Mouse (Mus musculus) spleen, postnatal 4 days (tissue): Measurements from ENCODE around the gene Rpl29.
A peak's percentile ranks its signal among the peaks of the same experiment; 100 is the strongest.

Experiments
- DNase-seq, 2 experiments: peaks; one replicate each; pipeline ENCODE4 v3.0.0; 2022; ENCODE audit warnings: low spot score in 2 of 2

Rpl29 gene

DNA sequence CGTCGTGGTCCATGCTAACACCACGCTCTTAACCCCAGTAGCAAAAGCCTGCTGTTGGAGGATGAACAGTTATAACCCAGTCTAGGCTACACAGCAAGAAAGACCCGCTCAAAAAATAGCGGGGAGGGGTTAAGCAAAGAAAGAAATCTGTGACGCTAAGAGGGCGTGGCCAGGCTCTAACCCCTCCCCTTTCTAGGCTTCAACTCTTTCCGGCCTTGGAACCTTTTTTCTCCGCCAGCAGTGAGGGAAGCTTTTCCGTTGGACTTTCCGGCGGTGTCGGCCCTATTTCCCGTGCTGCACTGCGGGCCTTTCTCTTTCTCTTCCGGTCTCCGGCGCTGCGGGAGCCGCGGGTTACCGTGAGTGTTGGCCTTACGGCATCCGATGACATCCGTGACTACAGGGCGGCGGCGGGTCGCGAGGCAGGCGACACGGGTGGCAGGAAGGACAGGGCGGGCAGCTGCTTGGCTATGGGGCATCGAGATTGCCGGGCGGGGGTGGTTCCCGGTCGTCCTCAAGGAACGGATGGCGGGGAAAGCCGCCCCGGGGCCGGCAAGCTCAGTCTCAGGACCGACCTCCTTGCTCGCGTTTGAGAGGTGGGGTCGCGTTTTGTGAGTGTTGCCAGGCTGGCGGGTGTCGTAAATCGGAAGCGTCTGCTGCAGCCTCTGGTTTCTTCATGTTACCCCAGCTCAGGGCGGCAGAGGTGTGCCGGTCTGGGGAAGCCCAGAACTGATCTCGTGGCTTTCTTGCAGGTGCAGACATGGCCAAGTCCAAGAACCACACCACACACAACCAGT is at the start of gene Rpl29:
Rpl29 (plus strand) TSS at position 234 of the 794 bp plus-strand sequence.
- peak; percentile 92 to 95 for DNase-seq

DNA sequence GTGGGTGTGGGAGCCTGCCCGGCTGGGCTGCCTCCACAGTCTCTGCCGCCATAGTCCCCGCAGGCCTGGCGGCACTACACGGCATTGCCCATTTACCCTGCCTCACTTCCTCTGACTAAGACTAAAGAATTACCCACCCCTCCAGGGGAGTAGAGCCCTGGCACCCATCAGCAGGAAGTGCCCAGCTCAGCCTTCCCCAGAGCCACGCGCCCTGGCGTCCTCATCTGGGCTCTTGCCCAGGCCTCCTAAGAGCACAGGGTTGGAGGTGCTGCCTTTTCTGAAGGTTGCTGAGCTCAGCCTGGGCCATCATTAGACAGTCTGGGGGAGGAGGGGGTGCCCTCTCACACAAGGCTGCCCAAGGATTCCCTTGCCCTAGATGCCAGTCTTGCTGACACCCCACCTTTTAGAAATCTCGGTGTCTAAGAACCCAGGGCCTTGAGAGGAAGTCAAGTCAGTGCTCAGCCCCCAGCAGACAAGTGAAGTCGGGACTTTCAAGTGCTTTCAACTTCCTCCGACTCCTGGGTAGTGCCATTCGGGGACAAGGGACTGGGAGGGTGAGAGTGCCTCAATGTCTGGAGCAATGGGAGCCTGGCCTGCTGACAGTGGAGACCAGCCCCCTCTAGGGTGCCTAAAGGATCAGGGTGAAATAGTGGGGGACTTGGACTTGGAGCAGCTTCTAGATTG is 42.9 kb upstream of the Rpl29 start:
- no peak for DNase-seq

- no peak for DNase-seq
Observed at GRCm38 (mm10) chr9:106392828-106393527, 36.3 kb upstream of the Rpl29 start.

DNA sequence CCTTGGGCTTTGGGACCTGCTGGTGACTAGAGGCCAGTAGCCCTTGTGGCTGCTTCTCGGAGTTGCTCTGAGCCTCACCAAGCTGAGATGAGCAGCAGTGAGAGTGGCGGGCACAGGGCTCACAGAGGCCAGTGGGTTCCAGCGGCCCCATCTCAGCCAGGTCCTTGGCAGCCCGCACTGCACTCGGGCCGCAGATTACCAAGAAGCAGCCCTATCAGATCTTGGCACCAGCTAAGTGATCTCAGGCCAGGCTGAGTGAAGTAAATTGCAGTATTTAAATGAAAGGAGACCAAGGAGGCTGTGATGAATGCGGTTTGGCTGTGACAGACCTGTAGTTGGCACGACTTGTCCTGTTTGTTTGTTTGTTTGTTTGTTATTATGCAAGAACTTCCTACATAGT is 35.7 kb upstream of the Rpl29 start:
- no peak for DNase-seq

DNA sequence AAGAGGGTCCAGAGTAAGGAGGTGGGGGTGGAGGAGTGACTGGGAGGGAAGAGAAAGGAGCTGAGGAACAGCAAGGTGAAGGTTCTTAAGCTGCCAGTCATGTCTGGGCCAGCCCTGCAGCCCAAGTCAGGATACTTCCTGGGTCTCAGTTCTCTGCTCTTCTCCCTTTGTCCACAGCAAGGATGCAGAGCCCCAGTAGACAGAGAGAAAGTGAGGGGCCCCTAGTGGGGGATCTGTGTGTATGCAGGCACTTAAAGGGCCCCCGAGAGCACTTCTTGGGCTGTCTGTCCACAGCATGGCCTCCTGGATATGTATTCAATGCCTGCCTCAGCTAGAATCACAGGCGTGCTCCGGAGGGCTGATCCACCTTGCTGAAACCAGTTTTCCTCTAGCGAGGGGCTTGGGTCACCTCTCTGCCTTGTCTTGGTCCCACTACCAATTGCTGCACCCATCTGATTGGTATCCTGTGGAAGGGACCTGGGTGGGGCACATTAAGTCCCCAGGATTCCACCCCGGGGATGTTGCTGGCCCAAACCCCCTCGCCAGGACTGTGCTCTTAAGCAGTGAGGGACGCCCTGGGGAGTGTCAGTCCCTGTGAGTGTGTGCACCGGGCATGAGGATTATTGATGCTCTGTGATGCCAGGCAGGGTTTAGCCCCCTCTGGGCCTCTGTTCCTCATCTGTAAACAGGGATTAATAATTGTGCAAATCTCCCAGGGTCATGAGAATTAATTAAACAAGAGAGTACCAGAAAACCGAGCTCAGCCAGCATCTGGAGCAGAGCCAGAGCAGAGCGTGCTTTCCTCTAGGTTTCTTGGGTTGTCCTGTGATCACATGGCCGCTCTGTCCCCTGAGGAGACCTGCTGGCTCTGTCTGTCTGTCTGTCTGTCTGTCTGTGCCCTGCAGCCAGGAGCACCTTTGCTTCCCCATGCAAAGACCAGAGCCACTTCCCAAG is 34.3 kb upstream of the Rpl29 start:
- no peak for DNase-seq

GRCm38 (mm10) chr9:106397733-106398132 is 31.5 kb upstream of the Rpl29 start:
- DNase-seq, result no peak

- DNase-seq, result peak in 1 of 2 experiments; percentile 55
Observed at GRCm38 (mm10) chr9:106398667-106399311, 30.5 kb upstream of the Rpl29 start.

DNA sequence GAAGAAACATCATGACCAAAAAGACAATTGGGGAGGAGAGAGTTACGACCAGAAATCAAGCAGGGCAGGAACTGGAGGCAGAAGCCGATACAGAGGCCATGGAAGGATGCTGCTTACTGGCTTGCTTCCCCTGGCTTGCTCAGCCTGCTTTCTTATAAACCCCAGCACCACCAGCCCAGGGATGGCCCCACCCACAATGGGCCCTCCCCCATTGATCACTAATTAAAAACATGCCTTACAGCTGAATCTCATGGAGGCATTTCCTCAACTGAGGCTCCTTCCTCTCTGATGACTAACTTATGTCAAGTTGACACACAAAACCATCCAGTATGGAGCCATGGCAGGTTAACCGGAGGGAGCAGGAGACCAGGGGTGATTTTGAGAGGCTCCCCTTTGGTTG is 29.4 kb upstream of the Rpl29 start:
- DNase-seq, result no peak

DNA sequence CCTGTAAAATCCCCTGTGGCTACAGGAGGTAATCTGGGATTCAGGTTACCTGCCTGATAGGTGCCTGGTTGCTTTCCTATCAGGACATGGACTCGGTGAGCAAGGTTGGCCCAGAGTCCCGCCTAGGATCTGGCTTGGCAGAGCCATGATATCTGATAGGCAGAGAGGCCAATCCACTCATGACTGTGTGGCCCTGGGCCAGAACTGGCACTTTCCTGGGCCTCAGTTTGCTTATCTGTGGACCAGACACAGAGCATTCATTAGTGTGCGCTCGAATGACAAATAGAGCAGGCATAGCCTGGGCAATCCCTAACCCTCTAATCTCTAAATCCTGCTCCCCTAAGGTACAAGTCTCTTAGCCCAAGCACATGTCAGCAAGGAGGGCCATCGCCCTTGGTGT is 27.1 kb upstream of the Rpl29 start:
- DNase-seq, result peak in 1 of 2 experiments; percentile 59

GRCm38 (mm10) chr9:106402607-106403375 is 26.5 kb upstream of the Rpl29 start:
- no peak for DNase-seq

GRCm38 (mm10) chr9:106405275-106405674 is 24.0 kb upstream of the Rpl29 start:
- no peak for DNase-seq

- no peak for DNase-seq
Observed at GRCm38 (mm10) chr9:106406443-106407078, 22.7 kb upstream of the Rpl29 start.

DNA sequence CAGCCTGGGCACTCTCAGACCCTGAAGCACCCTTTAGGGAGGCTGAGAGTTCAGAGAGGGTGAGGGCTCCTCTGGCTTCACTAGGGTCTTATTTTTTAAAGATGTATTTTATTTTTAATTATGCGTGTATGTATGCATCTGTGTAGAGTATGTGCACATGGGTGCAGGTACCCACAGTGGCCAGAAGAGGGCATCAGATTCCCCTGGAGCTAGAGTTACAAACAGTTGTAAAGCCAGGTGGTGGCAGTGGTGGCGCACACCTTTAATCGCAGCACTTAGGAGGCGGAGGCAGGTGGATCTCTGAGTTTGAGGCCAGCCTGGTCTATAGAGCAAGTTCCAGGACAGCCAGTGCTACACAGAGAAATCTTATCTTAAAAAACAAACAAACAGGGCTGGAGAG is 20.2 kb upstream of the Rpl29 start:
- no peak for DNase-seq

DNA sequence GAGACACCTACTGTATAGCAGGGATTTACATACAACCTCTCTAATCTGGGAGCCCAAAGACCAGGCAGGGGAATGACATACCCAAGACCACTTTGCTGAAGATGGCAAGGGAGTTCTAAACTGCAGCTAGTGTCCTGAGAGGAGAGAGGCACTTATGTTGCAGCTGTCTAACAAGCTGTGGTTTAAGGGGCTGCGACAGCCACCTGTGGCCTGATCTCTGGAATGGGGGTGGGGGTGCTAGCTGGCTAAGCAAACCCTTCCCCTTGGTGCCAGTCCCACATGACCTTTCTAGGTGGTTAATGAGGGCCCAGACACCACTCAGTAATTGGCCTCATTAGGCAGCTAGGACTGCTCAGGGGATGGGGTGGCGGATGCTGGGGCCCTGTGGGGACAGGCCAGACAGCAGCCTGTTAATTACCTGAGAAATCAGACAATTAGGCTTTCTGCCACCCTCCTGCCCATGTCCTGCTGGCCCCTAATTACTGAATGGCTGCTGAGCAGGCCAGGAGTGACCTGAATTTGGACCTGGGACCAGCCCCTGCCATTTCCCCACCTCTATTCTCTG is 19.1 kb upstream of the Rpl29 start:
- DNase-seq, result no peak

DNA sequence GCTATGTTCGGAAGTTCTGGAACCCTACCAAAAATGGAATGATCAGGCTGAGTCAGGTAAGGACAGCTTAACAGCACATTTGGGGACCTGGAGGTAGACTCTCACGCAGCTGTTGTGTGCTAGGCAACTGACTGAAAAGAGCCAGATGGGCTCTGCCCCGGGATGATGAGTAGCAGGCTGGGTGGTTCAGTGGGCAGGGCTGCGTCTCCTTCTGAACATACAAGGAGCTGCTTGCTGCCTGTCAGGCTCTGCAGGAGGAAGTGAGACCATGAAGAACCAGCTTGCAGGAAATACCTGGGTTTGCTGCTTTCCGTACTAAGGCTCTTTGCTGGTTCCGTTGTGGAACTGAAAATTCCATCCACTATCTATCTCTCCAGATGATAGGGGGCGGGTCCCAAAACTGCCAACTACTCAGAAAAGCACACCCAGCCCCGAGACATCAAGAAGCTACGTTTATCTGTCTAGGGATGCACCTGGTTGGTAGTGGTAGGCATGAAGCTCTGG is 18.1 kb upstream of the Rpl29 start:
- peak in 1 of 2 experiments; percentile 50 for DNase-seq

- DNase-seq, result no peak
Observed at GRCm38 (mm10) chr9:106411729-106412128, 17.5 kb upstream of the Rpl29 start.

DNA sequence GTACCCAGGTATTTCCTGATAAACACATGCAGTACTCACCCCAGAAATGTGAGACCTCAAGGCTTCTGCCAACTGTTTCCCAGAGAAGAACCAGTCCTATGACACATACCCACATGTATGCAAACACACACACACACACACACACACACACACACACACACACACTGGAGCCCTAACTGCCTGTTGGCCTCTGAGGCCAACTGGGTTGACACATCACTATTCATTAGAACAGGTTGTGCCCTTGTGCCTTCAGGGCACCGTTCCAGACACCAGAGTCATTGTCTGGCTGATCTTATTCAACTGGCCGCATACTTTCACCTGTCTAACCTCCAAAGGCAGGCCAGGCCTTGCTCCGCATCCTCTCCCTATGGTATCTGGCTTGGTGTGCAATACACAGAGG is 17.0 kb upstream of the Rpl29 start:
- DNase-seq, result no peak

- DNase-seq, result no peak
Observed at GRCm38 (mm10) chr9:106413606-106414005, 15.6 kb upstream of the Rpl29 start.

DNA sequence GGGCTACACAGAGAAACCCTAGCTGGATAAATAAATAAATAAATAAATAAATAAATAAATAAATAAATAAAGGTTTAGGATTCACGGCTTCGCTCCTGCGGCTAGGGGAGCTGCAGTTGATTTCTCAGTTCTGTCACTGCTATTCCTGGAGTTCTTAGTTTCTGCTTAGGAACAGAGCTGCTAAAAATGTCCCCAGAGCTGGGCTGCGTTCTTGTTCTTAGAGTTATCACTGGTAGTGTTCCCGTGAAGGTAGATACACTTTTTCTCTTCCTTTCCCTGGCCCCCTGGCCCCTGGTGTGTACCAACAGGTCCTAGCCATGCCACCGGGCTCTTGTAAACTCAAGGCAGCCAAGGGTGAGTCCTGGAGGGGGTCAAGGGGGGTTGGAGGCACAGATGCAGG is 12.4 kb upstream of the Rpl29 start:
- no peak for DNase-seq
